Mouse (Mus musculus): Measurements from ENCODE around the gene Szrd1. TPM values are rescaled to one million over a fixed set of nuclear protein-coding genes. Genes with fewer than 3 reads are reported as not detected.

The Szrd1 gene
- polyA plus RNA-seq, 1 experiment = 126 TPM

- peaks cover 20% of the 10 kb centered on the region for H3K4me1 ChIP-seq (ENCODE audit: control insufficient read depth, insufficient read depth, low read length)
- TF ChIP-seq POLR2A (IDR thresholded peaks at IDR 0.05; ENCODE audit: low read depth, low read length) (no peak), CTCF (IDR thresholded peaks at IDR 0.05; ENCODE audit: borderline replicate concordance, insufficient read depth, low read length) (no peak)
- no peak overlapping the region for H3K27ac ChIP-seq (ENCODE audit: insufficient read depth, low read length)
- H3K4me3 ChIP-seq (ENCODE audit: insufficient read depth, low read length) = no peak overlapping the region
These were observed 3.4 kb downstream of the Szrd1 start for GRCm38 (mm10) chr4:141136126-141136525.

GRCm38 (mm10) chr4:141134751-141135530 is 4.6 kb downstream of the Szrd1 start:
- Histone ChIP-seq H3K4me1 (ENCODE audit: control insufficient read depth, insufficient read depth, low read length) (peaks cover 25% of the 10 kb centered on the region), H3K27ac (ENCODE audit: insufficient read depth, low read length) (no peak overlapping the region)
- TF ChIP-seq CTCF (IDR thresholded peaks at IDR 0.05; ENCODE audit: borderline replicate concordance, insufficient read depth, low read length) = no peak
- no peak for TF ChIP-seq POLR2A (IDR thresholded peaks at IDR 0.05; ENCODE audit: low read depth, low read length)

GRCm38 (mm10) chr4:141134031-141134441 is 5.5 kb downstream of the Szrd1 start:
- TF ChIP-seq CTCF (IDR thresholded peaks at IDR 0.05; ENCODE audit: borderline replicate concordance, insufficient read depth, low read length) (no peak), POLR2A (IDR thresholded peaks at IDR 0.05; ENCODE audit: low read depth, low read length) (no peak)
- Histone ChIP-seq H3K27ac (ENCODE audit: insufficient read depth, low read length) (no peak overlapping the region), H3K4me1 (ENCODE audit: control insufficient read depth, insufficient read depth, low read length) (peaks cover 25% of the 10 kb centered on the region), H3K4me3 (ENCODE audit: insufficient read depth, low read length) (no peak overlapping the region)

More at GRCm38 (mm10) chr4:141134751-141135530, 4.6 kb downstream of the Szrd1 start:
- no peak overlapping the region for H3K4me3 ChIP-seq (ENCODE audit: insufficient read depth, low read length)

- Histone ChIP-seq H3K27ac (ENCODE audit: insufficient read depth, low read length) (no peak overlapping the region), H3K4me1 (ENCODE audit: control insufficient read depth, insufficient read depth, low read length) (peaks cover 25% of the 10 kb centered on the region), H3K4me3 (ENCODE audit: insufficient read depth, low read length) (no peak overlapping the region)
- no peak for TF ChIP-seq CTCF (IDR thresholded peaks at IDR 0.05; ENCODE audit: borderline replicate concordance, insufficient read depth, low read length)
- no peak for TF ChIP-seq POLR2A (IDR thresholded peaks at IDR 0.05; ENCODE audit: low read depth, low read length)
These were observed 6.3 kb downstream of the Szrd1 start for GRCm38 (mm10) chr4:141133227-141133626.

- peak overlapping the region; percentile 28; the same call in 1 of the 2 replicates for H3K27ac ChIP-seq (ENCODE audit: insufficient read depth, low read length)
- peaks cover 25% of the 10 kb centered on the region; the same call in 1 of the 2 replicates for H3K4me1 ChIP-seq (ENCODE audit: control insufficient read depth, insufficient read depth, low read length)
- H3K4me3 ChIP-seq (ENCODE audit: insufficient read depth, low read length) = no peak overlapping the region
- no peak for TF ChIP-seq CTCF (IDR thresholded peaks at IDR 0.05; ENCODE audit: borderline replicate concordance, insufficient read depth, low read length)
- TF ChIP-seq POLR2A (IDR thresholded peaks at IDR 0.05; ENCODE audit: low read depth, low read length) = no peak
These were observed 7.4 kb downstream of the Szrd1 start for GRCm38 (mm10) chr4:141132191-141132590.

- no peak for TF ChIP-seq CTCF (IDR thresholded peaks at IDR 0.05; ENCODE audit: borderline replicate concordance, insufficient read depth, low read length)
- no peak for TF ChIP-seq POLR2A (IDR thresholded peaks at IDR 0.05; ENCODE audit: low read depth, low read length)
- H3K4me1 ChIP-seq (ENCODE audit: control insufficient read depth, insufficient read depth, low read length) = peaks cover 20% of the 10 kb centered on the region; the same call in 1 of the 2 replicates
- H3K27ac ChIP-seq (ENCODE audit: insufficient read depth, low read length) = peak overlapping the region; percentile 28
- no peak overlapping the region for H3K4me3 ChIP-seq (ENCODE audit: insufficient read depth, low read length)
These were observed 8.0 kb downstream of the Szrd1 start for GRCm38 (mm10) chr4:141131531-141132061.

- no peak overlapping the region for H3K27ac ChIP-seq (ENCODE audit: insufficient read depth, low read length)
- peaks cover 18% of the 10 kb centered on the region; the same call in 1 of the 2 replicates for H3K4me1 ChIP-seq (ENCODE audit: control insufficient read depth, insufficient read depth, low read length)
- TF ChIP-seq POLR2A (IDR thresholded peaks at IDR 0.05; ENCODE audit: low read depth, low read length) = no peak
- no peak for TF ChIP-seq CTCF (IDR thresholded peaks at IDR 0.05; ENCODE audit: borderline replicate concordance, insufficient read depth, low read length)
- H3K4me3 ChIP-seq (ENCODE audit: insufficient read depth, low read length) = no peak overlapping the region
These were observed 8.8 kb downstream of the Szrd1 start for GRCm38 (mm10) chr4:141130704-141131342.

GRCm38 (mm10) chr4:141129190-141129710 is 10.3 kb downstream of the Szrd1 start:
- TF ChIP-seq POLR2A (IDR thresholded peaks at IDR 0.05; ENCODE audit: low read depth, low read length) = no peak
- no peak for TF ChIP-seq CTCF (IDR thresholded peaks at IDR 0.05; ENCODE audit: borderline replicate concordance, insufficient read depth, low read length)
- Histone ChIP-seq H3K4me1 (ENCODE audit: control insufficient read depth, insufficient read depth, low read length) (peaks cover 18% of the 10 kb centered on the region; the same call in 1 of the 2 replicates), H3K27ac (ENCODE audit: insufficient read depth, low read length) (no peak overlapping the region), H3K4me3 (ENCODE audit: insufficient read depth, low read length) (no peak overlapping the region)

GRCm38 (mm10) chr4:141123065-141123464 is 16.5 kb downstream of the Szrd1 start:
- TF ChIP-seq CTCF (IDR thresholded peaks at IDR 0.05; ENCODE audit: borderline replicate concordance, insufficient read depth, low read length) = no peak
- no peak for TF ChIP-seq POLR2A (IDR thresholded peaks at IDR 0.05; ENCODE audit: low read depth, low read length)
- Histone ChIP-seq H3K4me3 (ENCODE audit: insufficient read depth, low read length) (no peak overlapping the region), H3K27ac (ENCODE audit: insufficient read depth, low read length) (no peak overlapping the region), H3K4me1 (ENCODE audit: control insufficient read depth, insufficient read depth, low read length) (no peaks in the 10 kb centered on the region)

Data from embryonic fibroblast, embryonic 13.5 days (primary cell).